ENCODE assay signal across 9 mouse cellular contexts in genomic region chr11:98047745-98048144, GRCm38 (mm10). TPM values are rescaled to one million over a fixed set of nuclear protein-coding genes. Genes with fewer than 3 reads are reported as not detected.
A peak's percentile ranks its signal among the peaks of the same experiment; 100 is the strongest.
DNase-seq lines count a peak whose midpoint lies in the region; ATAC-seq lines count a peak whose summit lies in the region.
"Had no signal": no experiment of that assay in that cellular context is flagged by ENCODE, and none has a peak within 500 bp of the region (broad histone marks: within the 10 kb centered on the region; RNA-seq: fewer than 3 reads in every experiment).

No protein-coding gene starts in this region.

- intact Hi-C loops in left cerebral cortex, postnatal 25 days (cut with DNase I), result no loop called here

- DNase-seq in gastrocnemius, postnatal 10 days, result peak; percentile 77
- no peak for DNase-seq in gastrocnemius, postnatal 25 days
- DNase-seq in left cerebral cortex, postnatal 25 days (ENCODE audit: low spot score in 2 of 2), result peak; percentile 28 to 55
- DNase-seq in left cerebral cortex, adult 11 months (ENCODE audit: low spot score), result no peak
- peak; percentile 87 for DNase-seq in cerebellum, adult 11 months
- peak; percentile 54 for DNase-seq in fat pad, adult 2 months (ENCODE audit: extremely low read depth, low read depth, low spot score)
- no peak for DNase-seq in lung, postnatal 25 days (ENCODE audit: low spot score)

- ATAC-seq in monocyte, adult 5-6 weeks (replicated peaks; ENCODE audit: insufficient number of reproducible peaks, low FRiP score, low TSS enrichment, poor library complexity, severe bottlenecking), result no peak
- ATAC-seq: liver, embryonic 12.5 days had no signal

RNA-seq across cellular contexts. Expression of gene Stac2, which starts 5.5 kb away (rescaled TPM):
- under 1 TPM; 0.26 to 0.36 TPM for total RNA-seq in gastrocnemius, postnatal 10 days (2021)
- total RNA-seq in gastrocnemius, postnatal 25 days (2021), result under 1 TPM in 1 of 2 experiments, not detected in 1; 0.13 TPM
- total RNA-seq in left cerebral cortex, postnatal 25 days (2021), result 10 to 100 TPM; 63.4 to 76.9 TPM
- 1.1 TPM in 1 of 3 replicates, not detected in the others for total RNA-seq in monocyte, adult 5-6 weeks (2017)

RNA-seq across cellular contexts. Expression of gene Rpl19, which starts 21.2 kb away (rescaled TPM):
- 100 to 1,000 TPM; 848 to 925 TPM for total RNA-seq in gastrocnemius, postnatal 10 days (2021)
- 100 to 1,000 TPM; 421 to 453 TPM for total RNA-seq in gastrocnemius, postnatal 25 days (2021)
- 100 to 1,000 TPM; 560 to 589 TPM for total RNA-seq in left cerebral cortex, postnatal 25 days (2021)
- total RNA-seq in monocyte, adult 5-6 weeks (2017), result 1,171 to 1,260 TPM (median 1,185 TPM) in 3 replicates

RNA-seq across cellular contexts. Expression of gene Cacnb1, which starts 24.9 kb away (rescaled TPM):
- total RNA-seq in gastrocnemius, postnatal 10 days (2021), result 100 to 1,000 TPM; 313 to 347 TPM
- 100 to 1,000 TPM; 212 to 259 TPM for total RNA-seq in gastrocnemius, postnatal 25 days (2021)
- 100 to 1,000 TPM; 155 to 167 TPM for total RNA-seq in left cerebral cortex, postnatal 25 days (2021)
- total RNA-seq in monocyte, adult 5-6 weeks (2017), result 1.6 to 3.5 TPM (median 3.3 TPM) in 3 replicates

RNA-seq across cellular contexts. Expression of gene Arl5c, which starts 51.8 kb away (rescaled TPM):
- 1 to 10 TPM in 1 of 2 experiments, under 1 TPM in 1; 0.82 to 1.8 TPM for total RNA-seq in gastrocnemius, postnatal 10 days (2021)
- under 1 TPM in 1 of 2 experiments, not detected in 1; 0.27 TPM for total RNA-seq in gastrocnemius, postnatal 25 days (2021)
- total RNA-seq in left cerebral cortex, postnatal 25 days (2021), result 1 to 10 TPM in 1 of 2 experiments, under 1 TPM in 1; 0.89 to 1.7 TPM
- 67.7 to 97.0 TPM (median 83.6 TPM) in 3 replicates for total RNA-seq in monocyte, adult 5-6 weeks (2017)

Comparison
In these comparisons a context has a peak if more than half of its experiments do, and no peak if none do; other contexts are left out.
1. DNase-seq: peak in gastrocnemius, postnatal 10 days (single experiment), left cerebral cortex, postnatal 25 days (2 of 2), cerebellum, adult 11 months (single experiment) and fat pad, adult 2 months (single experiment); none in gastrocnemius, postnatal 25 days (single experiment), left cerebral cortex, adult 11 months (single experiment) and lung, postnatal 25 days (single experiment).
2. RNA of gene Stac2, which starts 5.5 kb away (total RNA-seq): 63.4 to 76.9 TPM in left cerebral cortex, postnatal 25 days; 0.26 to 0.36 TPM in gastrocnemius, postnatal 10 days, 0.13 TPM in gastrocnemius, postnatal 25 days and 1.1 TPM in monocyte, adult 5-6 weeks; every median in the first group is over 10 times any median in the second.
3. RNA of gene Cacnb1, which starts 24.9 kb away (total RNA-seq): 313 to 347 TPM in gastrocnemius, postnatal 10 days, 212 to 259 TPM in gastrocnemius, postnatal 25 days and 155 to 167 TPM in left cerebral cortex, postnatal 25 days; 1.6 to 3.5 TPM in monocyte, adult 5-6 weeks; every median in the first group is over 10 times any median in the second.